Mouse (Mus musculus) neural tube, embryonic 14.5 days (tissue): ENCODE measurements around the gene Afdn. TPM values are rescaled to one million over a fixed set of nuclear protein-coding genes. Genes with fewer than 3 reads are reported as not detected.
A peak's percentile ranks its signal among the peaks of the same experiment; 100 is the strongest.

Source experiments
- ATAC-seq: fragments of 200-750 bp; cut with Nextera tagmentation; 2 replicates; pipeline ENCODE4 v1.8.0; 2017; ENCODE audit warnings: low read depth, mild to moderate bottlenecking, moderate TSS enrichment, moderate library complexity
- H3K27ac ChIP-seq: fragments of 300-500 bp; sonication (generic); 2 replicates; pipeline ENCODE4 v1.5.1; 2014; ENCODE audit warnings: low read depth, mild to moderate bottlenecking, control low read depth, low read length, moderate library complexity, mixed read lengths
- H3K27me3 ChIP-seq: fragments of 300-500 bp; sonication (generic); 2 replicates; pipeline ENCODE4 v1.6.1; 2014; ENCODE audit warnings: low read length; ENCODE audit not compliant: control insufficient read depth, insufficient read depth
- H3K36me3 ChIP-seq: fragments of 300-500 bp; sonication (generic); 2 replicates; pipeline ENCODE4 v1.6.1; 2014; ENCODE audit warnings: low read length, mixed read lengths; ENCODE audit not compliant: control insufficient read depth, insufficient read depth
- H3K4me1 ChIP-seq: fragments of 300-500 bp; sonication (generic); 2 replicates; pipeline ENCODE4 v1.6.1; 2014; ENCODE audit warnings: low read length; ENCODE audit not compliant: control insufficient read depth, insufficient read depth
- H3K4me2 ChIP-seq: fragments of 300-500 bp; sonication (generic); 2 replicates; pipeline ENCODE4 v1.6.1; 2014; ENCODE audit warnings: mild to moderate bottlenecking, low read depth, low read length, control low read depth
- H3K4me3 ChIP-seq: fragments of 300-500 bp; sonication (generic); 2 replicates; pipeline ENCODE4 v1.5.1; 2014; ENCODE audit warnings: low read depth, low read length, control low read depth, mixed read lengths
- H3K9ac ChIP-seq: fragments of 300-500 bp; sonication (generic); replicated peaks from 2 replicates; pipeline ENCODE4 v1.6.1; 2014; ENCODE audit warnings: low read depth, mild to moderate bottlenecking, control low read depth, low read length, mixed read lengths
- H3K9me3 ChIP-seq: fragments of 300-500 bp; sonication (generic); 2 replicates; pipeline ENCODE4 v1.6.1; 2016; ENCODE audit warnings: low read length; ENCODE audit not compliant: control insufficient read depth
- WGBS: fragments of 180-500 bp; shearing (Covaris S2); extraction: QIAGEN DNeasy Blood & Tissue Kit; methylation state at CpG from one replicate; pipeline ENCODE4 v1.1.7; 2014; 5-methylcytosine and 5-hydroxymethylcytosine counted together
- polyA plus RNA-seq: library from polyadenylated mRNA; unstranded; fragments of >200 nt; fragmentation: Nextera tagmentation; extraction: Ambion mirVana; gene quantifications from 2 replicates; pipeline ENCODE4 v1.2.1, GENCODE M21; 2014

The Afdn gene
- polyA plus RNA-seq, 1 experiment from 2014 or later: 130 TPM

GRCm38 (mm10) chr17:13742941-13743708 lies 17.2 kb upstream of the Afdn start:
- H3K27me3 ChIP-seq: no peaks in the 10 kb centered on the region
- H3K4me3 ChIP-seq: no peak overlapping the region
- H3K27ac ChIP-seq: no peak overlapping the region
- H3K4me1 ChIP-seq: no peaks in the 10 kb centered on the region
- no peak overlapping the region for H3K9ac ChIP-seq
- ATAC-seq: no peak
- H3K4me2 ChIP-seq: no peak overlapping the region
- no peaks in the 10 kb centered on the region for H3K36me3 ChIP-seq
- WGBS: 52% methylated on average over 7 of the region's 7 CpGs
- no peaks in the 10 kb centered on the region for H3K9me3 ChIP-seq

GRCm38 (mm10) chr17:13743709-13744079 lies 16.6 kb upstream of the Afdn start:
- Histone ChIP-seq H3K9ac (no peak overlapping the region), H3K4me3 (no peak overlapping the region), H3K4me1 (no peaks in the 10 kb centered on the region), H3K27ac (no peak overlapping the region), H3K9me3 (no peaks in the 10 kb centered on the region), H3K27me3 (no peaks in the 10 kb centered on the region), H3K4me2 (no peak overlapping the region), H3K36me3 (no peaks in the 10 kb centered on the region)
- ATAC-seq: no peak
- WGBS: 47% methylated on average over 5 of the region's 5 CpGs

GRCm38 (mm10) chr17:13744219-13744618 lies 16.1 kb upstream of the Afdn start:
- Histone ChIP-seq H3K27me3 (no peaks in the 10 kb centered on the region), H3K27ac (no peak overlapping the region), H3K4me2 (no peak overlapping the region), H3K4me1 (no peaks in the 10 kb centered on the region), H3K9me3 (no peaks in the 10 kb centered on the region), H3K9ac (no peak overlapping the region), H3K4me3 (no peak overlapping the region), H3K36me3 (no peaks in the 10 kb centered on the region)
- WGBS: 74% methylated on average over 6 of the region's 6 CpGs
- ATAC-seq: no peak

- no peaks in the 10 kb centered on the region for H3K9me3 ChIP-seq
- no peak overlapping the region for H3K4me2 ChIP-seq
- H3K36me3 ChIP-seq: no peaks in the 10 kb centered on the region
- no peak overlapping the region for H3K4me3 ChIP-seq
- no peaks in the 10 kb centered on the region for H3K4me1 ChIP-seq
- 0 out of 2 replicates have a peak, but pooled peaks have one; percentile 26 for ATAC-seq
- H3K27me3 ChIP-seq: no peaks in the 10 kb centered on the region
- H3K27ac ChIP-seq: no peak overlapping the region
- no peak overlapping the region for H3K9ac ChIP-seq
- WGBS: 59% methylated on average over 4 of the region's 4 CpGs
Measured at GRCm38 (mm10) chr17:13744824-13745223, 15.5 kb upstream of the Afdn start.

GRCm38 (mm10) chr17:13745373-13745772 lies 15.0 kb upstream of the Afdn start:
- Histone ChIP-seq H3K27ac (no peak overlapping the region), H3K4me2 (no peak overlapping the region)
- 39% methylated on average over 2 of the region's 2 CpGs for WGBS

GRCm38 (mm10) chr17:13746330-13746729 lies 14.0 kb upstream of the Afdn start:
- 82% methylated on average over 6 of the region's 6 CpGs for WGBS
- no peak overlapping the region for H3K27ac ChIP-seq
- ATAC-seq: no peak
- H3K4me2 ChIP-seq: no peak overlapping the region
- no peak overlapping the region for H3K4me3 ChIP-seq
- H3K9me3 ChIP-seq: no peaks in the 10 kb centered on the region
- no peaks in the 10 kb centered on the region for H3K27me3 ChIP-seq
- H3K9ac ChIP-seq: no peak overlapping the region
- no peaks in the 10 kb centered on the region for H3K4me1 ChIP-seq
- no peaks in the 10 kb centered on the region for H3K36me3 ChIP-seq

More at GRCm38 (mm10) chr17:13745373-13745772, 15.0 kb upstream of the Afdn start:
- no peak overlapping the region for H3K4me3 ChIP-seq
- ATAC-seq: peak; percentile 44; the same call in 1 of the 2 replicates
- H3K27me3 ChIP-seq: no peaks in the 10 kb centered on the region
- no peaks in the 10 kb centered on the region for H3K36me3 ChIP-seq
- no peaks in the 10 kb centered on the region for H3K4me1 ChIP-seq
- no peak overlapping the region for H3K9ac ChIP-seq
- H3K9me3 ChIP-seq: no peaks in the 10 kb centered on the region

GRCm38 (mm10) chr17:13747681-13748080 lies 12.7 kb upstream of the Afdn start:
- Histone ChIP-seq H3K4me3 (no peak overlapping the region), H3K36me3 (no peaks in the 10 kb centered on the region), H3K4me1 (no peaks in the 10 kb centered on the region), H3K9ac (no peak overlapping the region), H3K4me2 (no peak overlapping the region), H3K27me3 (no peaks in the 10 kb centered on the region), H3K27ac (no peak overlapping the region), H3K9me3 (no peaks in the 10 kb centered on the region)
- no peak for ATAC-seq
- WGBS: 89% methylated on average over 9 of the region's 9 CpGs

- no peak overlapping the region for H3K4me2 ChIP-seq
- ATAC-seq: no peak
- no peaks in the 10 kb centered on the region for H3K4me1 ChIP-seq
- no peak overlapping the region for H3K9ac ChIP-seq
- H3K36me3 ChIP-seq: no peaks in the 10 kb centered on the region
- no peaks in the 10 kb centered on the region for H3K9me3 ChIP-seq
- H3K27me3 ChIP-seq: no peaks in the 10 kb centered on the region
- H3K27ac ChIP-seq: no peak overlapping the region
- H3K4me3 ChIP-seq: no peak overlapping the region
- WGBS: 91% methylated on average over 4 of the region's 4 CpGs
Measured at GRCm38 (mm10) chr17:13749027-13749426, 11.3 kb upstream of the Afdn start.

- 75% methylated on average over 4 of the region's 4 CpGs for WGBS
- H3K4me3 ChIP-seq: no peak overlapping the region
- no peak for ATAC-seq
Measured at GRCm38 (mm10) chr17:13753918-13754317, 6.4 kb upstream of the Afdn start.

More at GRCm38 (mm10) chr17:13753918-13754317, 6.4 kb upstream of the Afdn start:
- Histone ChIP-seq H3K27ac (no peak overlapping the region), H3K36me3 (no peaks in the 10 kb centered on the region), H3K27me3 (no peaks in the 10 kb centered on the region), H3K9ac (no peak overlapping the region), H3K9me3 (no peaks in the 10 kb centered on the region), H3K4me2 (no peak overlapping the region), H3K4me1 (peaks cover 6% of the 10 kb centered on the region; the same call in 1 of the 2 replicates)
